Comparison of ENCODE assay signal across 7 mouse cellular contexts in the genomic region with DNA sequence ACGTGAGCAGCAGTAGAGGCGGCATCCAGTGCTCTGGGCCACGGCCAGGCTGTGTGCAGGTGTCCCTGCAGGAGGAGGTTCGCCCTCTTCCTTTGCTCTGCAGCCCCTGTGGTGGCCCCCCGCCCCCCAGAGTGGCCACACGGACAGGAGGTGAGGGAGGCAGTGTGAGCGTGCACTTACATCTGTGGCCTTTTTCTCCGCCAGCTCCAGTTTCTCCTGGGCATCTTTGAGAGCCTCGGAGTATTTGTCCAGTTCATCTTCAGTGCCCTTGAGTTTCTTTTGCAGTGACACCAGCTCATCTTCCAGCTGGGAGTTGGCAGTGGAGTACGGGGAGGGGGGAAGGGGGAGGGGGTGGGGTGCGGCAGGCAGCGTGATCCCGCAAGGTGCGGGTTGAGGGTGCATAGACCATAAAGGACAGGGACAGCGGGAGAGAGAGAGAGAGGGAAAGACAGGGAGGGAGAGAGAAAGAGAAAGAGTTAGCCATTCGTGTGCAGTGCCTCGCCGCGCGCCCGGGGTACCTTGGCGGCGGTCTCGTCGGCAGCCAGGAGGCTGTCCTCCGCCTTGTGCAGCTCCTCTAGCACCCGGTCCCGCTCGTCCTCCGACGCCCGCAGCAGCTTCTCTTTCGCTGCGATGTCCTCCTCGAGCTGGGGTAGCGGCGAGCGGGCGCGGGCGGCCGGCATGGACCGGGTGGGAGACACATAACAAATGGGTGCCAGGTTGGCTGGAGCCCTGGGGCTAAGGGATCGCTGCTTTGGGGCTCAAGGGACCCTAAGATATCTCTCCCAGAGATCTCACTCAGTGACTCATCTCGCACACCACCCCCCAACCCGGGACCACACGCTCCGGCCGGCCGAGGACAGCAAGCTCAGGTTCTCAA. TPM values are rescaled to one million over a fixed set of nuclear protein-coding genes. Genes with fewer than 3 reads are reported as not detected.
DNase-seq lines count a peak whose midpoint lies in the region; ATAC-seq and TF ChIP-seq lines count a peak whose summit lies in the region.

No protein-coding gene starts in this region.

- peak overlapping the region; percentile 79 for H3K27ac ChIP-seq in lung, embryonic 14.5 days (ENCODE audit: low read depth)
- no peak overlapping the region for H3K27ac ChIP-seq in bone marrow, adult 2 months (ENCODE audit: control insufficient read depth, insufficient read depth, low read depth, low read length, poor library complexity)
- peak overlapping the region; percentile 80 for H3K27ac ChIP-seq in embryonic fibroblast, embryonic 13.5 days (ENCODE audit: insufficient read depth, low read length)
- H3K27ac ChIP-seq in intestine, postnatal 0 days (ENCODE audit: low read depth, low read length) = peak overlapping the region; percentile 82

- H3K36me3 ChIP-seq in lung, embryonic 14.5 days (ENCODE audit: insufficient read depth) = peaks cover 12% of the 10 kb centered on the region; the same call in 1 of the 2 replicates
- H3K36me3 ChIP-seq in intestine, postnatal 0 days (ENCODE audit: control insufficient read depth, insufficient read depth) = no peaks in the 10 kb centered on the region

- no peaks in the 10 kb centered on the region for H3K9me3 ChIP-seq in lung, embryonic 14.5 days (ENCODE audit: low read depth, low read length)
- no peaks in the 10 kb centered on the region for H3K9me3 ChIP-seq in intestine, postnatal 0 days (ENCODE audit: control insufficient read depth)

- DNase-seq in lung, embryonic 14.5 days = peak; percentile 47
- no peak for DNase-seq in lung, postnatal 25 days (ENCODE audit: low spot score)
- peak; percentile 64 for DNase-seq in neural tube, embryonic 10.5 days (ENCODE audit: extremely low spot score, low spot score)
- no peak for DNase-seq in c-Kit-positive CD71-positive TER-119-positive erythroid progenitor cells, embryonic 14.5 days (ENCODE audit: low spot score)

- TF ChIP-seq POLR2A in bone marrow, adult 2 months (IDR thresholded peaks at IDR 0.05; ENCODE audit: borderline replicate concordance, control insufficient read depth, low read depth, low read length) = no peak
- peak; percentile 25 for TF ChIP-seq POLR2A in embryonic fibroblast, embryonic 13.5 days (IDR thresholded peaks at IDR 0.05; ENCODE audit: low read depth, low read length)

- H3K4me1 ChIP-seq in lung, embryonic 14.5 days (ENCODE audit: insufficient read depth) = peaks cover 21% of the 10 kb centered on the region
- H3K4me1 ChIP-seq in bone marrow, adult 2 months (ENCODE audit: control insufficient read depth, insufficient read depth, low read length) = no peaks in the 10 kb centered on the region
- no peaks in the 10 kb centered on the region for H3K4me1 ChIP-seq in embryonic fibroblast, embryonic 13.5 days (ENCODE audit: control insufficient read depth, insufficient read depth, low read length)
- H3K4me1 ChIP-seq in intestine, postnatal 0 days (replicated peaks; ENCODE audit: control insufficient read depth, insufficient read depth, low read length) = 0 out of 2 replicates have a peak, but pooled peaks cover 2% of the 10 kb centered on the region

- peak overlapping the region; percentile 56 for H3K4me3 ChIP-seq in lung, embryonic 14.5 days (ENCODE audit: low read depth, low read length)
- peak overlapping the region; percentile 11 for H3K4me3 ChIP-seq in bone marrow, adult 2 months (replicated peaks; ENCODE audit: control insufficient read depth, low read depth, low read length)
- H3K4me3 ChIP-seq in embryonic fibroblast, embryonic 13.5 days (ENCODE audit: insufficient read depth, low read length) = peak overlapping the region; percentile 87
- H3K4me3 ChIP-seq in intestine, postnatal 0 days (ENCODE audit: low read depth, low read length) = peak overlapping the region; percentile 78

- peak overlapping the region; percentile 98 for H3K4me2 ChIP-seq in lung, embryonic 14.5 days
- H3K4me2 ChIP-seq in intestine, postnatal 0 days (replicated peaks; ENCODE audit: low read depth) = peak overlapping the region; percentile 96

- under 1% methylated on average over 50 of the region's 50 CpGs for WGBS in lung, embryonic 14.5 days
- 1% methylated on average over 50 of the region's 50 CpGs for WGBS in bone marrow, adult 2 months
- WGBS in intestine, postnatal 0 days = under 1% methylated on average over 43 of the region's 50 CpGs

- no peaks in the 10 kb centered on the region for H3K27me3 ChIP-seq in lung, embryonic 14.5 days (ENCODE audit: insufficient read depth, low read length)
- H3K27me3 ChIP-seq in intestine, postnatal 0 days (replicated peaks; ENCODE audit: control insufficient read depth, insufficient read depth, low read length) = no peaks in the 10 kb centered on the region

- ATAC-seq in lung, embryonic 14.5 days (ENCODE audit: insufficient read depth) = no peak
- ATAC-seq in intestine, postnatal 0 days = no peak

- H3K9ac ChIP-seq in lung, embryonic 14.5 days = peak overlapping the region; percentile 83
- peak overlapping the region; percentile 85 for H3K9ac ChIP-seq in intestine, postnatal 0 days (ENCODE audit: low read depth, low read length)

- TF ChIP-seq CTCF in lung, embryonic 14.5 days (IDR thresholded peaks at IDR 0.05; ENCODE audit: low read depth) = no peak
- TF ChIP-seq CTCF in bone marrow, adult 2 months (IDR thresholded peaks at IDR 0.05; ENCODE audit: control insufficient read depth, insufficient read depth, low read length) = no peak
- no peak for TF ChIP-seq CTCF in embryonic fibroblast, embryonic 13.5 days (IDR thresholded peaks at IDR 0.05; ENCODE audit: borderline replicate concordance, insufficient read depth, low read length)
- TF ChIP-seq CTCF in intestine, postnatal 0 days (IDR thresholded peaks at IDR 0.05; ENCODE audit: low read depth) = no peak

RNA-seq across cellular contexts. Expression of a gene that starts 1.4 kb away (rescaled TPM):
- 635 and 725 TPM in 2 replicates for polyA plus RNA-seq in lung, embryonic 14.5 days (2014; fragmentation: Nextera tagmentation; extraction: Ambion mirVana)
- 167 and 282 TPM in 2 replicates for polyA plus RNA-seq in bone marrow, adult 2 months (2011; ENCODE audit: insufficient read depth, insufficient read length, low replicate concordance, missing spikeins)
- 2,470 and 3,105 TPM in 2 replicates for polyA plus RNA-seq in embryonic fibroblast, embryonic 13.5 days (2011; ENCODE audit: insufficient read length, low read depth, missing spikeins)
- 1,318 and 1,424 TPM in 2 replicates for polyA plus RNA-seq in intestine, postnatal 0 days (2015; fragmentation: Nextera tagmentation; extraction: Ambion mirVana)

Comparison
In these comparisons a context has a peak if more than half of its experiments do, and no peak if none do; other contexts are left out.
1. DNase-seq: peak in lung, embryonic 14.5 days (single experiment) and neural tube, embryonic 10.5 days (single experiment); none in lung, postnatal 25 days (single experiment) and c-Kit-positive CD71-positive TER-119-positive erythroid progenitor cells, embryonic 14.5 days (single experiment).
2. H3K4me3 ChIP-seq: peak in every context shown above with its lines; median percentile 87 in embryonic fibroblast, embryonic 13.5 days; 78 in intestine, postnatal 0 days; 56 in lung, embryonic 14.5 days; 11 in bone marrow, adult 2 months.